Mouse (Mus musculus): Measurements from ENCODE around the gene Lmntd2. TPM values are rescaled to one million over a fixed set of nuclear protein-coding genes. Genes with fewer than 3 reads are reported as not detected.

The Lmntd2 gene
- polyA plus RNA-seq, 1 experiment, result 6.8 TPM

GRCm38 (mm10) chr7:141176173-141176572 lies 37.7 kb downstream of the Lmntd2 start:
- Histone ChIP-seq H3K4me1 (ENCODE audit: control insufficient read depth, insufficient read depth, insufficient read length) (peaks cover 6% of the 10 kb centered on the region; the same call in 1 of the 2 replicates), H3K27ac (ENCODE audit: insufficient read depth, low read length) (no peak overlapping the region), H3K4me3 (ENCODE audit: extremely low read depth, insufficient read depth, insufficient read length) (no peak overlapping the region), H3K36me3 (ENCODE audit: control insufficient read depth, insufficient read depth, low read length) (no peaks in the 10 kb centered on the region), H3K27me3 (ENCODE audit: control insufficient read depth, insufficient read depth, low read length) (no peaks in the 10 kb centered on the region)
- whole genome bisulfite sequencing, result 2% methylated on average over 8 of the region's 8 CpGs
- DNase-seq (ENCODE audit: low read depth in 1 of 2, low spot score in 2 of 2), result peak; percentile 79 to 84
- TF ChIP-seq CTCF (IDR thresholded peaks at IDR 0.05; ENCODE audit: extremely low read depth, insufficient read depth, insufficient read length, insufficient replicate concordance) (peak; percentile 96; the same call in 1 of the 2 replicates), POLR2A (IDR thresholded peaks at IDR 0.05; ENCODE audit: low read depth, low read length) (no peak)

DNA sequence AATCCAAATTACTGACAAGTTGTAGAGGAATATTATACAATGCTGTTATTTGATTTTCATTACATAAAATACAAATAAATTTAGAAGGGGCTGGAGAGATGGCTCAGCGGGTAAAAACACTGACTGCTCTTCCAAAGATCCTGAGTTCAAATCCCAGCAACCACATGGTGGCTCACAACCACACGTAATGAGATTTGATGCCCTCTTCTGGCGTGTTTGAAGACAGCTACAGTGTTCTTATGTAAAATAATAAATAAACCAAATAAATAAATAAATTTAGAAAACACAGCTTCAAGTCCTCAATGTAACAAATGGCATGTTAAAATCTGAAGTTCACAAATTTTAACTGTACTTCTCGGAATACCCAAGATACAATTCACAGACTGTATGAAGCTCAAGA lies 38.8 kb downstream of the Lmntd2 start:
- WGBS, result 87% methylated on average over 4 of the region's 4 CpGs
- peaks cover 6% of the 10 kb centered on the region; the same call in 1 of the 2 replicates for H3K4me1 ChIP-seq (ENCODE audit: control insufficient read depth, insufficient read depth, insufficient read length)
- no peak overlapping the region for H3K4me3 ChIP-seq (ENCODE audit: extremely low read depth, insufficient read depth, insufficient read length)
- no peak overlapping the region for H3K27ac ChIP-seq (ENCODE audit: insufficient read depth, low read length)
- no peak for DNase-seq (ENCODE audit: low read depth in 1 of 2, low spot score in 2 of 2)
- no peaks in the 10 kb centered on the region for H3K27me3 ChIP-seq (ENCODE audit: control insufficient read depth, insufficient read depth, low read length)
- no peaks in the 10 kb centered on the region for H3K36me3 ChIP-seq (ENCODE audit: control insufficient read depth, insufficient read depth, low read length)
- TF ChIP-seq CTCF (IDR thresholded peaks at IDR 0.05; ENCODE audit: extremely low read depth, insufficient read depth, insufficient read length, insufficient replicate concordance) (no peak), POLR2A (IDR thresholded peaks at IDR 0.05; ENCODE audit: low read depth, low read length) (no peak)

DNA sequence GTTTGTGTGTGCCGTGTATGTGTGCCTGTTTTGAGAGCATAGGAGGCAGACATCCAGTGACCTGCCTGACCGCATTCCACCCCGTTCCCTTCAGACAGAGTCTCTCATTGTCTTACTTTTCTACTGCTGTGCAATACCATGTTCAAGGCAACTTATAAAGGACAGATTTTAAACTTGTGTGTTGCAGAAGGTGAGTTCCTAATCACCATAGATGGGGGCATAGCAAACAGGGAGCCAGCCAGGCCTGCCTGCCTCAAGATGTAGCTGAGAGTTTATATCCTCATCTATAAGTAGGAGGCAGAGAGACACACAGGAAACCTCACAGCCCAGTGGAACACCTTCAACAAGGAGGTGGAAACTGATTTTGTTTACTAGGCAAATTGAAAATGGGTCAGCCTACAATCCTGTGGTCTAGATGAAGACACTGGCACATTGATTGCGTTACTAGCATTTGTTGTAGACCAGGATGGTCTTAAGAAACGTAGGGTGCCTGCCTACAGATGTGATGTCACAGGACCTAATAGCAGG lies 40.5 kb downstream of the Lmntd2 start:
- H3K4me3 ChIP-seq (ENCODE audit: extremely low read depth, insufficient read depth, insufficient read length), result no peak overlapping the region
- no peaks in the 10 kb centered on the region for H3K36me3 ChIP-seq (ENCODE audit: control insufficient read depth, insufficient read depth, low read length)
- no peak for DNase-seq (ENCODE audit: low read depth in 1 of 2, low spot score in 2 of 2)
- H3K4me1 ChIP-seq (ENCODE audit: control insufficient read depth, insufficient read depth, insufficient read length), result peaks cover 6% of the 10 kb centered on the region; the same call in 1 of the 2 replicates
- WGBS, result 78% methylated on average over 5 of the region's 5 CpGs
- H3K27ac ChIP-seq (ENCODE audit: insufficient read depth, low read length), result peak overlapping the region; percentile 90
- TF ChIP-seq CTCF (IDR thresholded peaks at IDR 0.05; ENCODE audit: extremely low read depth, insufficient read depth, insufficient read length, insufficient replicate concordance), result no peak
- no peak for TF ChIP-seq POLR2A (IDR thresholded peaks at IDR 0.05; ENCODE audit: low read depth, low read length)
- H3K27me3 ChIP-seq (ENCODE audit: control insufficient read depth, insufficient read depth, low read length), result no peaks in the 10 kb centered on the region

DNA sequence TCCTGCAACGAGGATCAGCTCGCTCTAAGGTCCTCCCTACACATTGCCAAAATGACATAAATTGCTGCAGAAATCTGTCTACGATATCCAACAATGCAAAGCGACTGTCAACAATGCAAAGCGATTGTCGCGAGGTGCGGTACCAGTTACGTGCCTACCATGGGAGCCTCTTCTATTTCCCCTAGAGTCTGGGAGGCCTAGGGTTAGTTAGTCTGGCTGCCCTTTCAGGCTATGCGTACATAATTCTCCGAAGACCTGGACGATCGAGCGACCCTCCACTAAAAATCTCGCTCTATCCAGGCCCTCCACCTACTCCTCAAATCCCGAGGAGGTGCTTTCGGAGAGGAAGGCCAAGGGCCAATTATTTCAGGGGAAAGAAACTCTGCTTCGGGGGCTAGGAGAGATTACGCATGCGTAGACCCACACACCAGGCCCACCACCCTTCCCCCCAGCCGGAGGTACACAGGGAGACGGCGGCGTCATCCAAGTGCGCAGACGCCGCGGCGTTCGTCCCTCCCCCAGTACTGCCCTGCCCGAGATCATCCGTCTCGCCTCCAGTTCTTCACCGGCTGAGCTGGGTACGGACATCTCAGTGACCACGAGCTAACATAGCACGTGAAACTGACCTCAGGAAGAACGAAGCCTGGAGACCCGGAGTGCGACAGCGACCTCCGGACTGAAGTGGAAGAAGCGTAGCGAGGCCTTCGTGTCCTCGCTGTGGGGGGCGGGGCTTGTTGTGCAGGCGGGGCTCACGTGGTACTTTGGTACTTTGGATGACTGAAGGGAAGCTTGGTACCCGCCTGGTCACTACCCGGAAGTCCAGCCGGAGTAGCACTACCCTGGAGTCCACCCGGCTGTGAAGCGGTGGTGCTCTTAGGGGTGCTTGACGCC lies 41.5 kb downstream of the Lmntd2 start, which contains the start of gene Rnh1:
TSS of gene Rnh1 (minus strand) at position 742 of the 891 bp plus-strand sequence.
- peak; percentile 63 for TF ChIP-seq POLR2A (IDR thresholded peaks at IDR 0.05; ENCODE audit: low read depth, low read length)
- no peak for TF ChIP-seq CTCF (IDR thresholded peaks at IDR 0.05; ENCODE audit: extremely low read depth, insufficient read depth, insufficient read length, insufficient replicate concordance)
- peak within 1 kb of the TSS; percentile 65 for H3K4me3 ChIP-seq (ENCODE audit: extremely low read depth, insufficient read depth, insufficient read length)
- DNase-seq (ENCODE audit: low read depth in 1 of 2, low spot score in 2 of 2), result peak; percentile 76 to 84
- no peaks in the 10 kb centered on the region for H3K27me3 ChIP-seq (ENCODE audit: control insufficient read depth, insufficient read depth, low read length)
- no peaks in the 10 kb centered on the region for H3K36me3 ChIP-seq (ENCODE audit: control insufficient read depth, insufficient read depth, low read length)
- H3K4me1 ChIP-seq (ENCODE audit: control insufficient read depth, insufficient read depth, insufficient read length), result peaks cover 11% of the 10 kb centered on the region; the same call in 1 of the 2 replicates
- WGBS, result 2% methylated on average over 55 of the region's 55 CpGs
- peak within 1 kb of the TSS; percentile 90 for H3K27ac ChIP-seq (ENCODE audit: insufficient read depth, low read length)

- Histone ChIP-seq H3K4me3 (ENCODE audit: extremely low read depth, insufficient read depth, insufficient read length) (no peak overlapping the region), H3K4me1 (ENCODE audit: control insufficient read depth, insufficient read depth, insufficient read length) (peaks cover 11% of the 10 kb centered on the region; the same call in 1 of the 2 replicates), H3K27ac (ENCODE audit: insufficient read depth, low read length) (no peak overlapping the region), H3K36me3 (ENCODE audit: control insufficient read depth, insufficient read depth, low read length) (peaks cover 5% of the 10 kb centered on the region), H3K27me3 (ENCODE audit: control insufficient read depth, insufficient read depth, low read length) (no peaks in the 10 kb centered on the region)
- TF ChIP-seq CTCF (IDR thresholded peaks at IDR 0.05; ENCODE audit: extremely low read depth, insufficient read depth, insufficient read length, insufficient replicate concordance) (no peak), POLR2A (IDR thresholded peaks at IDR 0.05; ENCODE audit: low read depth, low read length) (no peak)
- DNase-seq (ENCODE audit: low read depth in 1 of 2, low spot score in 2 of 2), result no peak
Measured at GRCm38 (mm10) chr7:141169866-141170265, 44.0 kb downstream of the Lmntd2 start.

DNA sequence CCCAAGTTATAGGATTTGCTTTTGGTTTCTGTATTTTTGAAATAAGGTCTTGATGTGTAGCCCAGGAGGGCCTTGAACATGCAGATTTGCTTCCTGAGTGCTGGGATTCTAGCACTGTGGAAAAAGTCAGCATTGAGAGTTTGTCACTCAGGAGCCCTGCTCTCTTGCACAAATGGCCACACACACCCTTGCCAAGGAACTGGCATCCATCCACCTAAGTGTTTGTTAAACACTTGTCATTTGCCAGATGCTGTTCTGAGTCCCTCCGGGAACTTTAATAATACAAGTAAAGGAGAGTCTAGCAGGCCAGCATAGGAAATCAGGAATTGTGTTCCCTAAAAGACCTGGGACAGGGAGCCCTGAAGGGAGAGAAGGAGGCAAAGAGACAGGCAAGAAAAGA lies 44.6 kb downstream of the Lmntd2 start:
- TF ChIP-seq POLR2A (IDR thresholded peaks at IDR 0.05; ENCODE audit: low read depth, low read length) (no peak), CTCF (IDR thresholded peaks at IDR 0.05; ENCODE audit: extremely low read depth, insufficient read depth, insufficient read length, insufficient replicate concordance) (no peak)
- 94% methylated on average over 1 of the region's 1 CpGs for WGBS
- peaks cover 7% of the 10 kb centered on the region for H3K36me3 ChIP-seq (ENCODE audit: control insufficient read depth, insufficient read depth, low read length)
- no peak overlapping the region for H3K4me3 ChIP-seq (ENCODE audit: extremely low read depth, insufficient read depth, insufficient read length)
- H3K4me1 ChIP-seq (ENCODE audit: control insufficient read depth, insufficient read depth, insufficient read length), result peaks cover 11% of the 10 kb centered on the region; the same call in 1 of the 2 replicates
- H3K27ac ChIP-seq (ENCODE audit: insufficient read depth, low read length), result no peak overlapping the region
- no peaks in the 10 kb centered on the region for H3K27me3 ChIP-seq (ENCODE audit: control insufficient read depth, insufficient read depth, low read length)
- no peak for DNase-seq (ENCODE audit: low read depth in 1 of 2, low spot score in 2 of 2)
